Mouse (Mus musculus) lung, postnatal 0 days (tissue): ENCODE measurements around the gene Snta1. TPM values are rescaled to one million over a fixed set of nuclear protein-coding genes. Genes with fewer than 3 reads are reported as not detected.

Experiments used
- ATAC-seq: fragments of 200-750 bp; cut with Nextera tagmentation; 2 replicates; pipeline ENCODE4 v1.8.0; 2017; ENCODE audit warnings: moderate library complexity
- DNase-seq: peaks from one replicate; pipeline ENCODE4 v3.0.0-alpha.2; 2016; ENCODE audit warnings: low spot score
- H3K27ac ChIP-seq: fragments of 300-500 bp; sonication (generic); 2 replicates; pipeline ENCODE4 v1.5.1; 2014; ENCODE audit warnings: antibody characterized with exemption, mild to moderate bottlenecking, low read length, mixed read lengths
- H3K27me3 ChIP-seq: fragments of 300-500 bp; sonication (generic); replicated peaks from 2 replicates; pipeline ENCODE4 v1.6.1; 2014; ENCODE audit warnings: low read length, mixed read lengths; ENCODE audit not compliant: insufficient read depth
- H3K36me3 ChIP-seq: fragments of 300-500 bp; sonication (generic); 2 replicates; pipeline ENCODE4 v1.6.1; 2014; ENCODE audit warnings: low read length, mixed read lengths; ENCODE audit not compliant: insufficient read depth
- H3K4me1 ChIP-seq: fragments of 300-500 bp; sonication (generic); 2 replicates; pipeline ENCODE4 v1.6.1; 2014; ENCODE audit warnings: antibody characterized with exemption, low read depth, low read length, mixed read lengths; ENCODE audit not compliant: insufficient read depth
- H3K4me2 ChIP-seq: fragments of 300-500 bp; sonication (generic); replicated peaks from 2 replicates; pipeline ENCODE4 v1.6.1; 2014; ENCODE audit warnings: low read depth, mild to moderate bottlenecking, low read length, moderate library complexity, mixed read lengths
- H3K4me3 ChIP-seq: fragments of 300-500 bp; sonication (generic); 2 replicates; pipeline ENCODE4 v1.5.1; 2014; ENCODE audit warnings: low read depth, low read length
- H3K9ac ChIP-seq: fragments of 300-500 bp; sonication (generic); replicated peaks from 2 replicates; pipeline ENCODE4 v1.6.1; 2014; ENCODE audit warnings: low read depth, mild to moderate bottlenecking
- H3K9me3 ChIP-seq: fragments of 300-500 bp; sonication (generic); 2 replicates; pipeline ENCODE4 v1.6.1; 2016; ENCODE audit warnings: low read length, mixed read lengths
- CTCF ChIP-seq: IDR thresholded peaks from 2 replicates; pipeline ENCODE4 v1.5.1; 2016; ENCODE audit warnings: antibody characterized with exemption, mild to moderate bottlenecking
- EP300 ChIP-seq: IDR thresholded peaks from 2 replicates; pipeline ENCODE4 v1.6.1; 2016; ENCODE audit warnings: antibody characterized with exemption, mild to moderate bottlenecking, control low read depth
- WGBS: fragments of 180-500 bp; shearing (Covaris S2); extraction: QIAGEN DNeasy Blood & Tissue Kit; methylation state at CpG from one replicate; pipeline ENCODE4 v1.1.7; 2014; 5-methylcytosine and 5-hydroxymethylcytosine counted together
- polyA plus RNA-seq: library from polyadenylated mRNA; unstranded; fragments of >200 nt; fragmentation: Nextera tagmentation; extraction: Ambion mirVana; gene quantifications from 2 replicates; pipeline ENCODE4 v1.2.1, GENCODE M21; 2015

Snta1 gene
- 7.7 and 8.0 TPM in 2 replicates for polyA plus RNA-seq

- Histone ChIP-seq H3K4me1 (peaks cover 15% of the 10 kb centered on the region; the same call in 1 of the 2 replicates), H3K27me3 (no peaks in the 10 kb centered on the region), H3K9me3 (no peaks in the 10 kb centered on the region), H3K27ac (peak within 1 kb of the TSS; percentile 51; the same call in 1 of the 2 replicates), H3K4me2 (peak within 1 kb of the TSS; percentile 85), H3K4me3 (peak within 1 kb of the TSS; percentile 59), H3K9ac (peak within 1 kb of the TSS; percentile 48), H3K36me3 (no peaks in the 10 kb centered on the region)
- WGBS: 2% methylated on average over 67 of the region's 84 CpGs
- TF ChIP-seq EP300: no peak
- TF ChIP-seq CTCF: no peak
- peak; percentile 93 for ATAC-seq
- peak; percentile 89 for DNase-seq
Measured at GRCm38 (mm10) chr2:154407643-154408445, at the start of gene Snta1. Snta1 (minus strand) TSS chr2:154408099.

GRCm38 (mm10) chr2:154456621-154457020, 48.7 kb upstream of the Snta1 start:
- no peaks in the 10 kb centered on the region for H3K4me1 ChIP-seq
- no peak overlapping the region for H3K27ac ChIP-seq
- H3K4me3 ChIP-seq: no peak overlapping the region
- no peaks in the 10 kb centered on the region for H3K9me3 ChIP-seq
- no peak overlapping the region for H3K4me2 ChIP-seq
- DNase-seq (no peak), ATAC-seq (no peak)
- TF ChIP-seq EP300 (no peak), CTCF (no peak)
- no peaks in the 10 kb centered on the region for H3K36me3 ChIP-seq
- no peak overlapping the region for H3K9ac ChIP-seq
- no peaks in the 10 kb centered on the region for H3K27me3 ChIP-seq

GRCm38 (mm10) chr2:154455776-154456175, 47.9 kb upstream of the Snta1 start:
- no peak overlapping the region for H3K4me3 ChIP-seq
- H3K27me3 ChIP-seq: no peaks in the 10 kb centered on the region
- DNase-seq: peak; percentile 80
- no peaks in the 10 kb centered on the region for H3K36me3 ChIP-seq
- H3K9ac ChIP-seq: no peak overlapping the region
- TF ChIP-seq EP300: no peak
- TF ChIP-seq CTCF: no peak
- H3K9me3 ChIP-seq: no peaks in the 10 kb centered on the region
- H3K4me1 ChIP-seq: no peaks in the 10 kb centered on the region
- H3K27ac ChIP-seq: no peak overlapping the region
- ATAC-seq: peak; percentile 79
- H3K4me2 ChIP-seq: no peak overlapping the region
- 43% methylated on average over 5 of the region's 5 CpGs for WGBS

- WGBS: 82% methylated on average over 3 of the region's 3 CpGs
- no peak overlapping the region for H3K27ac ChIP-seq
Measured at GRCm38 (mm10) chr2:154454605-154455004, 46.7 kb upstream of the Snta1 start.

GRCm38 (mm10) chr2:154454099-154454498, 46.2 kb upstream of the Snta1 start:
- ATAC-seq: no peak
- no peak overlapping the region for H3K4me2 ChIP-seq
- H3K9ac ChIP-seq: no peak overlapping the region
- no peaks in the 10 kb centered on the region for H3K4me1 ChIP-seq
- 63% methylated on average over 1 of the region's 1 CpGs for WGBS
- H3K27ac ChIP-seq: no peak overlapping the region
- H3K27me3 ChIP-seq: no peaks in the 10 kb centered on the region
- H3K4me3 ChIP-seq: no peak overlapping the region
- no peaks in the 10 kb centered on the region for H3K36me3 ChIP-seq
- TF ChIP-seq EP300 (no peak), CTCF (no peak)
- DNase-seq: no peak
- no peaks in the 10 kb centered on the region for H3K9me3 ChIP-seq

More at GRCm38 (mm10) chr2:154454605-154455004, 46.7 kb upstream of the Snta1 start:
- ATAC-seq (no peak), DNase-seq (no peak)
- TF ChIP-seq EP300: no peak
- no peak for TF ChIP-seq CTCF
- no peaks in the 10 kb centered on the region for H3K4me1 ChIP-seq
- no peaks in the 10 kb centered on the region for H3K27me3 ChIP-seq
- no peak overlapping the region for H3K4me3 ChIP-seq
- no peak overlapping the region for H3K9ac ChIP-seq
- no peak overlapping the region for H3K4me2 ChIP-seq
- H3K36me3 ChIP-seq: no peaks in the 10 kb centered on the region
- no peaks in the 10 kb centered on the region for H3K9me3 ChIP-seq

GRCm38 (mm10) chr2:154452951-154453350, 45.1 kb upstream of the Snta1 start:
- no peaks in the 10 kb centered on the region for H3K36me3 ChIP-seq
- no peak for ATAC-seq
- no peaks in the 10 kb centered on the region for H3K4me1 ChIP-seq
- no peaks in the 10 kb centered on the region for H3K27me3 ChIP-seq
- no peaks in the 10 kb centered on the region for H3K9me3 ChIP-seq
- H3K9ac ChIP-seq: no peak overlapping the region
- no peak for TF ChIP-seq EP300
- peak; percentile 40 for TF ChIP-seq CTCF
- H3K4me3 ChIP-seq: no peak overlapping the region
- H3K27ac ChIP-seq: no peak overlapping the region
- DNase-seq: no peak
- 91% methylated on average over 2 of the region's 2 CpGs for WGBS
- H3K4me2 ChIP-seq: no peak overlapping the region
